Mouse (Mus musculus) liver, postnatal 0 days (tissue): Measurements from ENCODE around the gene Txndc15.

Experiments
- CTCF ChIP-seq: sonication (generic); IDR thresholded peaks from 2 replicates; pipeline ENCODE4 v1.5.1; 2016; ENCODE audit warnings: antibody characterized with exemption, low read depth
- EP300 ChIP-seq: IDR thresholded peaks from 2 replicates; pipeline ENCODE4 v1.6.1; 2016; ENCODE audit warnings: antibody characterized with exemption, low read depth, mild to moderate bottlenecking

DNA sequence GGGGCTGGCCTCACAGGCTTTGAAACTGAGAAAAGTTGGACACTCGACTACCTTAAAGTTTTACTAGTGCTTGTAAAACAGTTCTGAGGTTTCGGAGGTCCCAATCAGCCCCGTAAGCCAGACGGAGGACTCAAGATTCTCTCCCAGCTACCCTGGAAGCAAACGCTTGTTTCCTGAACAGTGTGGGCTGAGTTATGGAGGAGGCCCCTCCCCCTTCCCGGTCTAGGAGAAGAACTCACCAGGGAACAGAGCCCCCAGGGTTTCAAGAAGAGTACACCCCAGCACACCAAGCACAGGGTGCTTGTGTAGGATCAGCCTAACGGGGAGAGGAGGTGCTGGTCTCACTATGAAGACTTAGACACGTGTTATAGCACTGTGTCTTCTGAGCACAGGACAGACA is 42.3 kb downstream of the Txndc15 start:
- no peak for TF ChIP-seq CTCF
- no peak for TF ChIP-seq EP300
